Mouse (Mus musculus): ENCODE data around the gene Sf3b3. TPM values are rescaled to one million over a fixed set of nuclear protein-coding genes. Genes with fewer than 3 reads are reported as not detected.

Sf3b3 gene
- polyA plus RNA-seq, 1 experiment from 2014 or later = 74.8 TPM

DNA sequence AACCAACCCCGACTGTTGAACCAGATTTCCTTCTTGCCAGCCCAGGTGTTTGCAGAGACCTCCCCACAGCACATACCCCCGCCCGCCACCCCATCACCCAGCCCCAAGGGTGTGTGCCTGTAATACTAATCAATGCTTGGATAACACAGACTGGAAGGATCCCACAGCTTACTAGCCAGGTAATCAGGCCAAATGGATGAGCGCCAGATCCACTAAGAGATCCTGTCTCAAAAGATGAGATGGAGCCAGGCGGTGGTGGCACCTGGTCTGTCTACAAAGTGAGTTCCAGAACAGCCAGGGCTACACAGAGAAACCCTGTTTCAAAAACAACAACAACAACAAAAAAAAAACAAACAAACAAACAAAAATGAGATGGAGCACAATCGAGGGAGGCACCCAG is 79.3 kb downstream of the Sf3b3 start:
- Histone ChIP-seq H3K4me2 (ENCODE audit: low read length) (no peak overlapping the region), H3K27ac (replicated peaks in 1 of 2; ENCODE audit: control insufficient read depth in 1 of 2, insufficient read depth in 1 of 2, low read depth in 2 of 2, low read length in 2 of 2) (no peak overlapping the region), H3K36me3 (ENCODE audit: control insufficient read depth, insufficient read depth, low read length) (no peaks in the 10 kb centered on the region), H3K27me3 (ENCODE audit: control insufficient read depth, insufficient read depth, low read length) (no peaks in the 10 kb centered on the region), H3K9ac (ENCODE audit: low read length) (no peak overlapping the region), H3K4me1 (ENCODE audit: control insufficient read depth in 2 of 2, insufficient read depth in 2 of 2, low read length in 2 of 2) (no peaks in the 10 kb centered on the region), H3K4me3 (ENCODE audit: control insufficient read depth in 1 of 2, insufficient read depth in 1 of 2, low read depth in 1 of 2, low read length in 2 of 2) (no peak overlapping the region), H3K9me3 (ENCODE audit: control insufficient read depth, low read length) (no peaks in the 10 kb centered on the region)
- ATAC-seq (ENCODE audit: insufficient number of reproducible peaks, insufficient read depth, low FRiP score, low read depth) = no peak
- WGBS = 79% methylated on average over 6 of the region's 6 CpGs

DNA sequence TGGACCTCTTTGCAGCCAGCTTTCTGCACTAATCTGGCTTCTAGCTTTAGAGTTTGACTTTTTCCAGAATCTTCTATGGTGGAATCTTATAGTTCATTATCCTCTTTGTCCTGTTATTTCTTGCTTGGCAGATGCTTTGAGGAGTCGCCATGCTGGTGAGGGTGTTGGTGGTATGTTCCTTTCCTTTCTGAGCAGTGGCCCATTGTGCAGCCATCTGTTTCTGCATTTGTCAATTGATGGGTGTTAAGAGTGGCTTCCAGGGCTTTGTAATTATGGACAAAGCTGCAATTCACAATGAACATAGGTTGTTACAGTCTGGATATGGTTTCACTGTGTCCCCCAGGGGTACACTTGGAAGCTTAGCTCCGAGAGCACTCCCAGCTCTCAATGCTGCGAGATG is 81.9 kb downstream of the Sf3b3 start:
- Histone ChIP-seq H3K36me3 (ENCODE audit: control insufficient read depth, insufficient read depth, low read length) (no peaks in the 10 kb centered on the region), H3K9me3 (ENCODE audit: control insufficient read depth, low read length) (no peaks in the 10 kb centered on the region), H3K4me2 (ENCODE audit: low read length) (no peak overlapping the region), H3K4me1 (ENCODE audit: control insufficient read depth in 2 of 2, insufficient read depth in 2 of 2, low read length in 2 of 2) (peaks cover 7 to 9% of the 10 kb centered on the region in 2 experiments; a peak in 3 of 4 replicates), H3K27ac (replicated peaks in 1 of 2; ENCODE audit: control insufficient read depth in 1 of 2, insufficient read depth in 1 of 2, low read depth in 2 of 2, low read length in 2 of 2) (no peak overlapping the region), H3K4me3 (ENCODE audit: control insufficient read depth in 1 of 2, insufficient read depth in 1 of 2, low read depth in 1 of 2, low read length in 2 of 2) (no peak overlapping the region), H3K9ac (ENCODE audit: low read length) (no peak overlapping the region), H3K27me3 (ENCODE audit: control insufficient read depth, insufficient read depth, low read length) (no peaks in the 10 kb centered on the region)
- 82% methylated on average over 3 of the region's 3 CpGs for WGBS
- no peak for ATAC-seq (ENCODE audit: insufficient number of reproducible peaks, insufficient read depth, low FRiP score, low read depth)

- H3K36me3 ChIP-seq (ENCODE audit: control insufficient read depth, insufficient read depth, low read length) = no peaks in the 10 kb centered on the region
- H3K9ac ChIP-seq (ENCODE audit: low read length) = no peak overlapping the region
- no peak overlapping the region for H3K27ac ChIP-seq (replicated peaks in 1 of 2; ENCODE audit: control insufficient read depth in 1 of 2, insufficient read depth in 1 of 2, low read depth in 2 of 2, low read length in 2 of 2)
- no peaks in the 10 kb centered on the region for H3K27me3 ChIP-seq (ENCODE audit: control insufficient read depth, insufficient read depth, low read length)
- H3K4me3 ChIP-seq (ENCODE audit: control insufficient read depth in 1 of 2, insufficient read depth in 1 of 2, low read depth in 1 of 2, low read length in 2 of 2) = no peak overlapping the region
- 49% methylated on average over 6 of the region's 6 CpGs for WGBS
- H3K4me1 ChIP-seq (ENCODE audit: control insufficient read depth in 2 of 2, insufficient read depth in 2 of 2, low read length in 2 of 2) = peaks cover 7 to 9% of the 10 kb centered on the region in 2 experiments; a peak in 3 of 4 replicates
- H3K9me3 ChIP-seq (ENCODE audit: control insufficient read depth, low read length) = no peaks in the 10 kb centered on the region
- H3K4me2 ChIP-seq (ENCODE audit: low read length) = no peak overlapping the region
- no peak for ATAC-seq (ENCODE audit: insufficient number of reproducible peaks, insufficient read depth, low FRiP score, low read depth)
Observed at GRCm38 (mm10) chr8:110761988-110762387, 84.6 kb downstream of the Sf3b3 start.

DNA sequence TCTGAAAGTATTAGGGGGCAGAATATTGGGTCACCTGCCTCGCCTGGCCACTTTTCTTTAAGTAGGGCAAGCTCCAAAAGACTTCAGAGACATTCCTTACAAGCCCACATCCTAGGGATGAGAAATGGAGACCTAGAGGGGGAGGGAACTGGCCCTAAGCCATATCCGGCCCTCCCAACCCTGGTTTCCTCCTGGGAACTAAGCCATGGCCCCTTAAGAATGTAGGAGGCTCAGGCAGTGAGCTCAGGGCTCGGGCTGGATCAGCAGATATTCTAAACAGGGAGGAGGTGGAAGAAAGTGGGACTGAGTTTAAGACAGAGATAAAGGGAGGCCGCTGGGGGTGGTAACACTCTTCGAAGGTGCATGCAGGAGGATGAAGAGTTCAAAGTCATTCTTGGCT is 85.4 kb downstream of the Sf3b3 start:
- Histone ChIP-seq H3K27me3 (ENCODE audit: control insufficient read depth, insufficient read depth, low read length) (no peaks in the 10 kb centered on the region), H3K9me3 (ENCODE audit: control insufficient read depth, low read length) (no peaks in the 10 kb centered on the region), H3K4me1 (ENCODE audit: control insufficient read depth in 2 of 2, insufficient read depth in 2 of 2, low read length in 2 of 2) (peaks cover 7 to 9% of the 10 kb centered on the region in 2 experiments; a peak in 3 of 4 replicates), H3K36me3 (ENCODE audit: control insufficient read depth, insufficient read depth, low read length) (no peaks in the 10 kb centered on the region), H3K4me2 (ENCODE audit: low read length) (no peak overlapping the region), H3K9ac (ENCODE audit: low read length) (no peak overlapping the region), H3K4me3 (ENCODE audit: control insufficient read depth in 1 of 2, insufficient read depth in 1 of 2, low read depth in 1 of 2, low read length in 2 of 2) (no peak overlapping the region), H3K27ac (replicated peaks in 1 of 2; ENCODE audit: control insufficient read depth in 1 of 2, insufficient read depth in 1 of 2, low read depth in 2 of 2, low read length in 2 of 2) (peak overlapping the region in 1 of 2 experiments; percentile 44; a peak in 1 of 4 replicates)
- ATAC-seq (ENCODE audit: insufficient number of reproducible peaks, insufficient read depth, low FRiP score, low read depth) = peak; percentile 61; the same call in 1 of the 2 replicates
- WGBS = 27% methylated on average over 5 of the region's 5 CpGs

GRCm38 (mm10) chr8:110760280-110760940 is 86.2 kb downstream of the Sf3b3 start:
- Histone ChIP-seq H3K9ac (ENCODE audit: low read length) (no peak overlapping the region), H3K9me3 (ENCODE audit: control insufficient read depth, low read length) (no peaks in the 10 kb centered on the region), H3K4me2 (ENCODE audit: low read length) (no peak overlapping the region), H3K4me1 (ENCODE audit: control insufficient read depth in 2 of 2, insufficient read depth in 2 of 2, low read length in 2 of 2) (peaks cover 7 to 9% of the 10 kb centered on the region in 2 experiments; a peak in 3 of 4 replicates), H3K36me3 (ENCODE audit: control insufficient read depth, insufficient read depth, low read length) (no peaks in the 10 kb centered on the region), H3K4me3 (ENCODE audit: control insufficient read depth in 1 of 2, insufficient read depth in 1 of 2, low read depth in 1 of 2, low read length in 2 of 2) (no peak overlapping the region), H3K27me3 (ENCODE audit: control insufficient read depth, insufficient read depth, low read length) (no peaks in the 10 kb centered on the region), H3K27ac (replicated peaks in 1 of 2; ENCODE audit: control insufficient read depth in 1 of 2, insufficient read depth in 1 of 2, low read depth in 2 of 2, low read length in 2 of 2) (peak overlapping the region in 1 of 2 experiments; percentile 44; a peak in 1 of 4 replicates)
- no peak for ATAC-seq (ENCODE audit: insufficient number of reproducible peaks, insufficient read depth, low FRiP score, low read depth)
- 58% methylated on average over 7 of the region's 7 CpGs for WGBS

Other genes starting within 250 kb of the Sf3b3 start
- 17.4 and 19.6 TPM in 2 replicates for gene Vac14, start 228.2 kb downstream of the Sf3b3 start, polyA plus RNA-seq (2014; fragmentation: Nextera tagmentation; extraction: Ambion mirVana)
- 17.2 and 17.6 TPM in 2 replicates for gene Mtss1l, start 125.3 kb downstream of the Sf3b3 start, polyA plus RNA-seq (2014; fragmentation: Nextera tagmentation; extraction: Ambion mirVana)
- gene Il34, start 40.9 kb downstream of the Sf3b3 start, polyA plus RNA-seq (2014; fragmentation: Nextera tagmentation; extraction: Ambion mirVana) = 0.24 and 0.49 TPM in 2 replicates
- 60.2 and 62.0 TPM in 2 replicates for gene Cog4, start 187 bp downstream of the Sf3b3 start, polyA plus RNA-seq (2014; fragmentation: Nextera tagmentation; extraction: Ambion mirVana)
- gene Fuk, start 55.7 kb upstream of the Sf3b3 start, polyA plus RNA-seq (2014; fragmentation: Nextera tagmentation; extraction: Ambion mirVana) = 4.9 and 6.0 TPM in 2 replicates
- gene St3gal2, start 73.1 kb upstream of the Sf3b3 start, polyA plus RNA-seq (2014; fragmentation: Nextera tagmentation; extraction: Ambion mirVana) = 9.6 and 10.4 TPM in 2 replicates
- 13.8 and 14.9 TPM in 2 replicates for gene Ddx19a, start 151.0 kb upstream of the Sf3b3 start, polyA plus RNA-seq (2014; fragmentation: Nextera tagmentation; extraction: Ambion mirVana)
- 3.6 and 4.1 TPM in 2 replicates for gene Ddx19b, start 185.0 kb upstream of the Sf3b3 start, polyA plus RNA-seq (2014; fragmentation: Nextera tagmentation; extraction: Ambion mirVana)
- 31.7 and 35.4 TPM in 2 replicates for gene Aars, start 186.4 kb upstream of the Sf3b3 start, polyA plus RNA-seq (2014; fragmentation: Nextera tagmentation; extraction: Ambion mirVana)
- gene Exosc6, start 209.6 kb upstream of the Sf3b3 start, polyA plus RNA-seq (2014; fragmentation: Nextera tagmentation; extraction: Ambion mirVana) = 10.7 and 14.5 TPM in 2 replicates
- not detected in 2 replicates for gene Clec18a, start 245.6 kb upstream of the Sf3b3 start, polyA plus RNA-seq (2014; fragmentation: Nextera tagmentation; extraction: Ambion mirVana)
- 9.3 and 9.8 TPM in 2 replicates for gene Pdpr, start 247.8 kb upstream of the Sf3b3 start, polyA plus RNA-seq (2014; fragmentation: Nextera tagmentation; extraction: Ambion mirVana)

All from heart, embryonic 14.5 days (tissue).